Mouse (Mus musculus) CH12.LX (cell line): ENCODE measurements at regions not wholly inside any gene's neighbourhood (a gene's known extent, or its start where the extent isn't known, plus 50 kb on each side); places are given as distances from the start of the nearest gene placed in this dataset.

Experiments used
- DNase-seq: peaks from one replicate; pipeline ENCODE4 v3.0.0-alpha.2; 2013; ENCODE audit errors: extremely low read depth
- H3K27ac ChIP-seq: 2 replicates; pipeline ENCODE4 v1.5.1; 2012; ENCODE audit warnings: low read depth, mild to moderate bottlenecking, control low read depth, moderate library complexity; ENCODE audit not compliant: insufficient read depth
- H3K27me3 ChIP-seq: replicated peaks from 2 replicates; pipeline ENCODE3; 2012; ENCODE audit warnings: inconsistent platforms
- H3K36me3 ChIP-seq, 2 experiments: replicated peaks in 1 of 2; 2 replicates each; pipeline versions ENCODE3 to v1.6.1; 2012; ENCODE audit warnings: inconsistent platforms in 1 of 2, low read length in 1 of 2, mild to moderate bottlenecking in 1 of 2, mixed read lengths in 1 of 2, moderate library complexity in 1 of 2; ENCODE audit not compliant: control insufficient read depth in 1 of 2, insufficient read depth in 1 of 2
- H3K4me1 ChIP-seq, 2 experiments: 2 replicates each; pipeline ENCODE4 v1.6.1; 2012; ENCODE audit warnings: inconsistent platforms in 1 of 2, moderate library complexity in 1 of 2; ENCODE audit not compliant: insufficient read depth in 2 of 2, control insufficient read depth in 1 of 2
- H3K4me2 ChIP-seq: 2 replicates; pipeline ENCODE4 v1.6.1; 2012; ENCODE audit warnings: low read depth, mild to moderate bottlenecking, control low read depth; ENCODE audit not compliant: poor library complexity, insufficient read depth, severe bottlenecking
- H3K4me3 ChIP-seq, 3 experiments: fragments of 150-350 bp in 1 of 3; sonication (generic) in 1 of 3; replicated peaks in 1 of 3; 2 replicates each; pipeline versions ENCODE3 to v1.5.1; 2011 to 2012; ENCODE audit warnings: low read depth in 2 of 3, low read length in 2 of 3, mild to moderate bottlenecking in 2 of 3, moderate library complexity in 2 of 3, control low read depth in 1 of 3, improper control_type of control experiment in 1 of 3, inconsistent platforms in 1 of 3, mixed read lengths in 1 of 3; ENCODE audit not compliant: poor library complexity in 1 of 3
- H3K79me2 ChIP-seq: replicated peaks from 2 replicates; pipeline ENCODE4 v1.6.1; 2012; ENCODE audit warnings: mild to moderate bottlenecking, moderate library complexity; ENCODE audit not compliant: control insufficient read depth, poor library complexity, insufficient read depth, severe bottlenecking; ENCODE audit errors: extremely low read depth
- H3K9ac ChIP-seq: 2 replicates; pipeline ENCODE4 v1.6.1; 2012; ENCODE audit warnings: low read depth, mild to moderate bottlenecking, control low read depth, moderate library complexity; ENCODE audit not compliant: insufficient read depth
- H3K9me3 ChIP-seq: replicated peaks from 2 replicates; pipeline ENCODE3; 2012; ENCODE audit warnings: low read length, inconsistent platforms, mixed read lengths
- BHLHE40 ChIP-seq: IDR thresholded peaks from 2 replicates; pipeline ENCODE4 v1.6.1; 2011; ENCODE audit warnings: mild to moderate bottlenecking, low read depth, low read length, improper control_type of control experiment
- CHD1 ChIP-seq: IDR thresholded peaks from 2 replicates; pipeline ENCODE4 v1.6.1; 2012; ENCODE audit warnings: low read depth, low read length, improper control_type of control experiment, inconsistent platforms
- CHD2 ChIP-seq: IDR thresholded peaks from 2 replicates; pipeline ENCODE4 v1.6.1; 2011; ENCODE audit warnings: low read length, improper control_type of control experiment
- CTCF ChIP-seq, 2 experiments: IDR thresholded peaks in 1 of 2; conservative IDR thresholded peaks in 1 of 2; 2 replicates each; pipeline ENCODE4 v1.5.1; 2011 to 2012; ENCODE audit warnings: low read depth in 2 of 2, low read length in 2 of 2, improper control_type of control experiment in 1 of 2, inconsistent platforms in 1 of 2, mild to moderate bottlenecking in 1 of 2, moderate library complexity in 1 of 2
- E2F4 ChIP-seq: IDR thresholded peaks from 2 replicates; pipeline ENCODE4 v1.6.1; 2011; ENCODE audit warnings: low read depth, low read length, improper control_type of control experiment; ENCODE audit not compliant: insufficient replicate concordance
- ELF1 ChIP-seq: IDR thresholded peaks from 2 replicates; pipeline ENCODE4 v1.6.1; 2014; ENCODE audit warnings: low read depth, mild to moderate bottlenecking, inconsistent platforms, low read length, improper control_type of control experiment
- EP300 ChIP-seq: IDR thresholded peaks from 2 replicates; pipeline ENCODE4 v1.6.1; 2011; ENCODE audit warnings: low read length, improper control_type of control experiment
- ETS1 ChIP-seq: conservative IDR thresholded peaks from 2 replicates; pipeline ENCODE4 v1.6.1; 2012; ENCODE audit warnings: low read depth, mild to moderate bottlenecking, inconsistent platforms, low read length, improper control_type of control experiment, moderate library complexity
- GABPA ChIP-seq: IDR thresholded peaks from 2 replicates; pipeline ENCODE4 v1.6.1; 2012; ENCODE audit warnings: low read depth, low read length, improper control_type of control experiment, inconsistent platforms; ENCODE audit not compliant: insufficient replicate concordance
- HCFC1 ChIP-seq: IDR thresholded peaks from 2 replicates; pipeline ENCODE4 v1.6.1; 2012; ENCODE audit warnings: low read depth, mild to moderate bottlenecking, inconsistent platforms, low read length, improper control_type of control experiment
- IRF4 ChIP-seq: IDR thresholded peaks from 2 replicates; pipeline ENCODE4 v1.6.1; 2014; ENCODE audit warnings: low read depth, mild to moderate bottlenecking, inconsistent platforms, low read length, improper control_type of control experiment
- JUN ChIP-seq: IDR thresholded peaks from 2 replicates; pipeline ENCODE4 v1.6.1; 2011; ENCODE audit warnings: low read depth, mild to moderate bottlenecking, low read length, improper control_type of control experiment, moderate library complexity; ENCODE audit not compliant: insufficient read depth
- JUND ChIP-seq: conservative IDR thresholded peaks from 2 replicates; pipeline ENCODE4 v1.6.1; 2011; ENCODE audit warnings: low read depth, low read length, improper control_type of control experiment
- KAT2A ChIP-seq: IDR thresholded peaks from 2 replicates; pipeline ENCODE4 v1.6.1; 2012; ENCODE audit warnings: low read length, improper control_type of control experiment, inconsistent platforms; ENCODE audit not compliant: insufficient replicate concordance
- MAFK ChIP-seq: IDR thresholded peaks from 2 replicates; pipeline ENCODE4 v1.6.1; 2011; ENCODE audit warnings: low read length, improper control_type of control experiment; ENCODE audit not compliant: insufficient replicate concordance
- MAX ChIP-seq: IDR thresholded peaks from 2 replicates; pipeline ENCODE4 v1.6.1; 2011; ENCODE audit warnings: low read length, improper control_type of control experiment
- MEF2A ChIP-seq: IDR thresholded peaks from 2 replicates; pipeline ENCODE4 v1.6.1; 2014; ENCODE audit warnings: low read depth, mild to moderate bottlenecking, inconsistent platforms, low read length, improper control_type of control experiment, borderline replicate concordance
- MXI1 ChIP-seq: IDR thresholded peaks from 2 replicates; pipeline ENCODE4 v1.6.1; 2011; ENCODE audit warnings: mild to moderate bottlenecking, low read depth, low read length, improper control_type of control experiment
- MYC ChIP-seq: IDR thresholded peaks from 2 replicates; pipeline ENCODE4 v1.6.1; 2011; ENCODE audit warnings: low read depth, mild to moderate bottlenecking, improper control_type of control experiment, low read length
- NELFE ChIP-seq: IDR thresholded peaks from 2 replicates; pipeline ENCODE4 v1.6.1; 2011; ENCODE audit warnings: low read depth, low read length, improper control_type of control experiment
- NRF1 ChIP-seq: IDR thresholded peaks from 2 replicates; pipeline ENCODE4 v1.6.1; 2014; ENCODE audit warnings: low read depth, mild to moderate bottlenecking, inconsistent platforms, low read length, improper control_type of control experiment, moderate library complexity
- PAX5 ChIP-seq: IDR thresholded peaks from 2 replicates; pipeline ENCODE4 v1.6.1; 2012; ENCODE audit warnings: low read length, inconsistent platforms, mixed read lengths
- POLR2A ChIP-seq: IDR thresholded peaks from 2 replicates; pipeline ENCODE4 v1.6.1; 2011; ENCODE audit warnings: low read depth, mild to moderate bottlenecking, improper control_type of control experiment, low read length
- RCOR1 ChIP-seq: conservative IDR thresholded peaks from 2 replicates; pipeline ENCODE4 v1.6.1; 2012; ENCODE audit warnings: low read depth, mild to moderate bottlenecking, inconsistent platforms, low read length, improper control_type of control experiment
- SIN3A ChIP-seq: IDR thresholded peaks from 2 replicates; pipeline ENCODE4 v1.6.1; 2012; ENCODE audit warnings: low read length, improper control_type of control experiment, inconsistent platforms
- UBTF ChIP-seq: IDR thresholded peaks from 2 replicates; pipeline ENCODE4 v1.6.1; 2012; ENCODE audit warnings: low read depth, mild to moderate bottlenecking, inconsistent platforms, low read length, improper control_type of control experiment, moderate library complexity
- USF1 ChIP-seq: IDR thresholded peaks from 2 replicates; pipeline ENCODE4 v1.6.1; 2014; ENCODE audit warnings: low read depth, mild to moderate bottlenecking, inconsistent platforms, low read length, improper control_type of control experiment
- ZC3H11A ChIP-seq: IDR thresholded peaks from 2 replicates; pipeline ENCODE4 v1.6.1; 2012; ENCODE audit warnings: low read depth, mild to moderate bottlenecking, inconsistent platforms, low read length, improper control_type of control experiment
- ZMIZ1 ChIP-seq: IDR thresholded peaks from 2 replicates; pipeline ENCODE4 v1.6.1; 2012; ENCODE audit warnings: low read depth, mild to moderate bottlenecking, inconsistent platforms, low read length, improper control_type of control experiment
- ZNF384 ChIP-seq: IDR thresholded peaks from 2 replicates; pipeline ENCODE4 v1.6.1; 2012; ENCODE audit warnings: low read depth, low read length, improper control_type of control experiment, inconsistent platforms
- dilution Hi-C: fragments of 300-500 bp; cut with MboI; formaldehyde crosslinking; loops from 2 replicates; pipeline ENCODE4 v1.14.3; 2020; ENCODE audit warnings: low sequenced_read_pairs; ENCODE audit not compliant: extremely low pct_unique_long_range_greater_than_20kb, extremely low pct_ligation_motif_present
- in situ Hi-C: fragments of 300-500 bp; cut with MboI; formaldehyde crosslinking; loops from 3 replicates; pipeline ENCODE4 v1.14.3; 2019; ENCODE audit warnings: low sequenced_read_pairs, low pct_ligation_motif_present, low pct_unique_long_range_greater_than_20kb, mixed read lengths

GRCm38 (mm10) chrX:68056026-68056425, 134.8 kb upstream of the 4933436I01Rik start:
- Histone ChIP-seq H3K27me3 (no peaks in the 10 kb centered on the region), H3K9me3 (no peaks in the 10 kb centered on the region), H3K36me3 (no peaks in the 10 kb centered on the region), H3K79me2 (no peaks in the 10 kb centered on the region), H3K4me2 (no peak overlapping the region), H3K27ac (no peak overlapping the region), H3K9ac (no peak overlapping the region), H3K4me3 (no peak overlapping the region), H3K4me1 (no peaks in the 10 kb centered on the region)
- no peak for TF ChIP-seq MAFK
- no peak for TF ChIP-seq ELF1
- TF ChIP-seq RCOR1: no peak
- TF ChIP-seq MAX: no peak
- TF ChIP-seq BHLHE40: no peak
- TF ChIP-seq ZC3H11A: no peak
- TF ChIP-seq SIN3A: no peak
- no peak for TF ChIP-seq USF1
- no peak for TF ChIP-seq KAT2A
- no peak for TF ChIP-seq NRF1
- TF ChIP-seq EP300: no peak
- TF ChIP-seq NELFE: no peak
- TF ChIP-seq UBTF: no peak
- no peak for TF ChIP-seq CHD1
- in situ Hi-C loops: no loop called here
- dilution Hi-C loops: no loop called here
- no peak for DNase-seq

DNA sequence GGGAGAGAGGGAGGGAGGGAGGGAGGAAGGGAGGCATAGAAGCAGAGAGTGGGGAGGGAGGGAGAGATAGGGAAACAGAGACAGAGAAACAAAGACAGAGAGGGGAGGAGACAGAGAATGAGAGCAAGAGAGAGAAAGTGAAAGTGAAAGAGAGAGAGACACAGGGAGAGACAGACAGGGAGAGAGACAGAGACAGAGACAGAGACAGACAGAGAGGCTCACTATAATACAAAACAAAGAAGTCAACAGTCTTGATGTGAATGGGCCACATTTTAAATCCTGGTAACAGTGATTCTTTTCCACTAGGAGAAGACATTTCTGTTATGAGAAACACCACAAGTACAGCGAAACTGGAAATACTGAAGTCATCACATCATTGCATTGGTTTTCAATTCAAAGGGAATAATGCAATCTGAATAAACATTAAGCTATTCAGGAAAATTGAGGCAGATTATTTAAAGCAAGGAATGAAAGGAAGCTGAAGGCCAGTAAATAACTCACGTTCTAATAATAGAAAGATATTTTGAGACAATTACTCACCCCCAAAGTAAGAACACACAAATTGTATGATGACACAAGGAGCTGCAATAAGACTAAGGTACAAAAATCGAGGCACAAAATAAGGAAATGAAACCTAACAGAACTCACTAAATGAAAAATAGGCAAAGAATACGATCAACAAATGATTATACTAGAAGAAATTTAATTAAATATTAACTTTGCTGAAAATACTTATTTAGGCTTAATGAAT, 122.9 kb upstream of the 4933436I01Rik start:
- TF ChIP-seq UBTF (no peak), ZMIZ1 (no peak), CTCF (conservative IDR thresholded peaks at IDR 0.05 in 1 of 2, IDR thresholded peaks at IDR 0.05 in 1 of 2; ENCODE audit: low read depth in 2 of 2, low read length in 2 of 2) (no peak), RCOR1 (no peak), MYC (no peak), JUN (peak; percentile 53), KAT2A (no peak), EP300 (peak; percentile 47), JUND (no peak), ETS1 (no peak; the same call in 1 of the 2 replicates), POLR2A (no peak), USF1 (no peak), BHLHE40 (0 out of 2 replicates have a peak, but pooled peaks have one; percentile 2), PAX5 (no peak), MXI1 (no peak), ZNF384 (no peak), CHD2 (no peak), E2F4 (no peak), HCFC1 (no peak), MAX (no peak), MEF2A (peak; percentile 86), GABPA (no peak), IRF4 (peak; percentile 56; the same call in 1 of the 2 replicates), ELF1 (no peak)
- in situ Hi-C loops: no loop called here

More for the DNA sequence above, 122.9 kb upstream of the 4933436I01Rik start:
- dilution Hi-C loops: no loop called here
- H3K27me3 ChIP-seq: no peaks in the 10 kb centered on the region
- peak; percentile 33 for DNase-seq
- H3K4me2 ChIP-seq: peak overlapping the region; percentile 75; the same call in 1 of the 2 replicates
- no peaks in the 10 kb centered on the region for H3K9me3 ChIP-seq
- H3K27ac ChIP-seq: peak overlapping the region; percentile 36
- no peak overlapping the region; the same call in 1 of the 2 replicates for H3K9ac ChIP-seq
- H3K4me3 ChIP-seq: peak overlapping the region; percentile 13 to 48 (median 38)
- no peaks in the 10 kb centered on the region for H3K36me3 ChIP-seq
- no peaks in the 10 kb centered on the region for H3K79me2 ChIP-seq
- no peaks in the 10 kb centered on the region for H3K4me1 ChIP-seq
